Mouse (Mus musculus): Measurements from ENCODE around the gene Hist1h2ae. TPM values are rescaled to one million over a fixed set of nuclear protein-coding genes. Genes with fewer than 3 reads are reported as not detected.
"Not testable (repeated sequence)": the region's sequence is repeated elsewhere in the genome, so short reads cannot be mapped to it uniquely, and the experiment has no call there.

Hist1h2ae gene
- total RNA-seq, 2 experiments from 2014 or later: 5.0 to 6.6 TPM

DNA sequence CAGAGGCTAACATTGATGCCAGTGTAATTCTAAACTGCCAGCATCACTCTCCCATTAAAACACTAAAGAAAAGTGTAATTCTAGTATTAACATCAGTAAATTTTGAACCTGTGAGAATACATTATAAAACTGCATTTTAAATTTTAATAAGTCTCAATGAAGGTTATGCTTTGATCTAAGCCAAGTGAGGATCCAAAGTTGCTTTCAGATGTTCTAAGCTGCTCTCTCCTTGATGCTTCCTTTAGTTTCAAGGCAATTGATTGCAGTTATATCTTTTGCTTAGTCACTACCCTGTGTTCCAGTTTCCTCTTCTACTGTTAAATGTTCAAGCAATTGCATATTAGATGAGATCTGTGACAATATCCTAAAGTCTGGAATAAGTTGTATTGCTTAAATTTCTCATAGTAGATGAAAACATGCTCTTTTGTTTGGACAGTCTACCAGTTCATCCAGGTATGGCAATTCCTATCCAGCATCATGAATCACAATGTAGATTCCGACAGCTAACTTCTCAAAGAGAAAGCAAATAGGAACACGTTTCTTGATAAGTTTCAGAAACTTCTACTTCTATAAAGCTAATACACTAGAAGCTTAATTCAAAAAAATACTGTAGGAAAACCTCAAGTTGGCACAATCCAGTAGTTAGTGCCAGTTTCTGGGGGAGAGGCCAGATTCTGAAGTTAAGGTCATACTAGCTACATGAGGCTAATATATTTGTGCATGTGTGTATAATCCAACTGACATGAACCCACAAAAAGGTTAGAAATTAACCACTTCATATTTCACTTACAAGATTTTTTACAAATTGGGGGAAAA is 1.4 kb upstream of the Hist1h2ae start:
- no peak for DNase-seq (ENCODE audit: low spot score in 2 of 2)
- intact Hi-C loops (cut with DNase I): no loop called here

GRCm38 (mm10) chr13:23571504-23572217 is 641 bp upstream of the Hist1h2ae start:
- DNase-seq (ENCODE audit: low spot score in 2 of 2); intact Hi-C loops (cut with DNase I): not testable (repeated sequence)

GRCm38 (mm10) chr13:23570261-23571021 is 579 bp downstream of the Hist1h2ae start:
- intact Hi-C loops (cut with DNase I); DNase-seq (ENCODE audit: low spot score in 2 of 2): not testable (repeated sequence)

- DNase-seq (ENCODE audit: low spot score in 2 of 2): no peak
- intact Hi-C loops (cut with DNase I): no loop called here
Measured at GRCm38 (mm10) chr13:23564482-23564881, 6.5 kb downstream of the Hist1h2ae start.

- intact Hi-C loops (cut with DNase I): no loop called here
Measured at GRCm38 (mm10) chr13:23562699-23563462, 8.1 kb downstream of the Hist1h2ae start.

DNA sequence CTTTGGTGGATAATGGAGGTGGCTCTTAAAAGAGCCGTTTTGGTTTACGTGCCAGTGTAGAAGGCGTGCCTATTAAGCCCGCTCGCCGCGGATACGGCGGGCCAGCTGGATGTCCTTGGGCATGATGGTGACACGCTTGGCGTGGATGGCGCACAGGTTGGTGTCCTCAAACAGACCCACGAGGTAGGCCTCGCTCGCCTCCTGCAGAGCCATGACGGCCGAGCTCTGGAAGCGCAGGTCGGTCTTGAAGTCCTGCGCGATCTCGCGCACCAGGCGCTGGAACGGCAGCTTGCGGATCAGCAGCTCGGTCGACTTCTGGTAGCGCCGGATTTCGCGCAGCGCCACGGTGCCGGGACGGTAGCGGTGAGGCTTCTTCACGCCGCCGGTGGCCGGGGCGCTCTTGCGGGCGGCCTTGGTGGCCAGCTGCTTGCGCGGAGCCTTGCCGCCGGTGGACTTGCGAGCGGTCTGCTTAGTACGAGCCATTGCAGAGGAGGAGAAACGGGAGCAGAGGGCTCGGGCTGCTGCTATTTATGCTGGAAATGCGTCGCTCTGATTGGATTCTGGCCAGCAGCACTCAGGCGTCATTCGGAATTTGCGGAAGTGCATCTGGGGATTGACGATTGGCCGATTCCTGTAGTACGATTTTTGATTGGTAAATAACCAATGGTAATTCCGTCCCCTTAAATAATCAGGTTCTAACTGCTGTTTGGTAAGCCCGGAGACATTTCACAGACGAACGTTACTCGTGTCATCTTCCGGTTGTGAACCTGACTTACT is 8.9 kb downstream of the Hist1h2ae start, which contains the start of gene Hist1h3e:
Hist1h3e (minus strand) TSS at position 487 of the 777 bp plus-strand sequence.
- intact Hi-C loops (cut with DNase I): not testable (repeated sequence)
- peak; percentile 95 to 98 for DNase-seq (ENCODE audit: low spot score in 2 of 2)

More at GRCm38 (mm10) chr13:23562699-23563462, 8.1 kb downstream of the Hist1h2ae start:
- peak; percentile 57 to 69 for DNase-seq (ENCODE audit: low spot score in 2 of 2)

DNA sequence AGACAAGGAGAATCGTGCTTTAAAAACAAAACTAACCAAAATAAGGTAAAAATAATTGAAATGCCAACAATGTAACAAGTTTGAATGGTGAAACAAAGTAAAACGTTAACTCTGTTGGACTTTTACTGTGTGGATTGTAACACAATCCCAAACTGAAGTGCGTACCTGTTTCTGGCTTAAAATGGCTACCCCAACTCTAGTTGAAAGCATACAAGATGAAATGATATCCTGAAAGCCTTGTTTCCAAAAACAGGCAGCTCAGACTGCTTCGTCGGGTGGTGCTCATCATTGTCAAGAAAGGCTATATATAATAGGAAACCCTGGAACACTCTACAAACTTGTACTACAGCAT is 9.5 kb downstream of the Hist1h2ae start:
- intact Hi-C loops (cut with DNase I); DNase-seq (ENCODE audit: low spot score in 2 of 2): not testable (repeated sequence)

DNA sequence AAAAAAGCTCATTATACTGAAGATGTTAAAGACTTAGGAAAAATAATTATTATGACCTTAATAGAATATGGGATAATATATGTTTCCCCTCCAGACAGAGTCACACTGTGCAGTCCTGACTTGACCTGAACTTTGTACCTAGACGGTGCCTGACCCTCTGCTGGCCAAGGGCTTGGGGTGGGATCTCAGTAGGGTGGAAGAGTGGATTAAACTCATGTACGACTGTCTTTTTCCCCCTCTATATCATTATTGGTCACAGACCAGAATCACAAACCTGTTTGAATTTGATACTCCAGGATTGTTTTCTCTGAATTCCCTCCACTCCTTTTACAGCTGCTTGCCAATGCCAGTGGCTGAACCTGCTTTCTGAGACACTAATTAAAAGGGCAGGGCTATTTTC is 10.3 kb downstream of the Hist1h2ae start:
- intact Hi-C loops (cut with DNase I); DNase-seq (ENCODE audit: low spot score in 2 of 2): not testable (repeated sequence)

DNA sequence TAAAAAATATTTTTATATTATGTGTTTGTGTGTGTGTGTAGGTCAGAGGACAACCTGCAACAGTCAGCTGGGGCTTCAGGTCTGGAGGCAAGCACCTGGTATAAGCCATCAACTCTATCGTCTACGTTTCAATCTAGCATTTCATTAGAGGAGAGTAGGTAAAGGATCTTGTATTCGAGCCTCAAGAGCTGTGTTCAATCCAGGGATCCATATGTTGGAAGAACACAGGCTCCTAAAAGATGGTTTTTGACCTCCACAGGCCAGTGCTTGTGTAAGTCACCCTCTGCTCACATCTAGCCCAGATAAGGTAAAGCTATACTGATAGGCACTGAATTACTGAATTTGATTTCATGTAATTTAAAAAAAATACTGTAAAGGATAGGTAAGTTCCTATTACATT is 14.1 kb downstream of the Hist1h2ae start:
- DNase-seq (ENCODE audit: low spot score in 2 of 2): no peak

DNA sequence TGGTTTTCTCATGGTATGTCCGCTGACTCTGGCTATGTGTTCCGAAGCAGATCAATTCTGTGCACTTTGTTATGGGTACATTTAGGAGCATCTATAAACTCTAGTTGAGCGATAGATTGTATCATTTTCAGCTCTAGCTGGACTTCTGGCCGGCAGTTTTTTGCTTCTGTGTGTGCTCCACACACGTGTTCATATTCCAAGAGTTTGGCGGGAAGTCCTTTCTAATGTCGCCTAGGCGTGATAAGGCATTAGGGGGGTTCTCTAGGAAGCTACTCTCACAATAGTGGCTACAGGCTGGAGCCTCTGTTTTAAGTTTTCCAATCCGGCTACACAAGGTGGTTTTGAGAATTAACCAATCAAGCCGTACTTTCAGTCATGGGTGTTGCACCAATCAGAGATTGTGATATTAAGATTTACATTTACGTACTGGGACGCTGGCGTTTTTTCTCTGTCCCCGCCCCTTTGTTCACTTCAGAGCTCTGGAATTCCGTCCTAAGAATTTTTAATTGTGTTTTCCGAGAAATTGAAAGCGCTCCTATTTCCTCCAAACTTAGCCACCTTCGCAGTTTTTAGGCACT is 15.1 kb downstream of the Hist1h2ae start:
- peak; percentile 80 to 95 for DNase-seq (ENCODE audit: low spot score in 2 of 2)
- intact Hi-C loops (cut with DNase I): no loop called here

More for the DNA sequence above, 14.1 kb downstream of the Hist1h2ae start:
- intact Hi-C loops (cut with DNase I): no loop called here

- intact Hi-C loops (cut with DNase I): no loop called here
- peak; percentile 82 to 90 for DNase-seq (ENCODE audit: low spot score in 2 of 2)
Measured at GRCm38 (mm10) chr13:23554925-23555838, 15.8 kb downstream of the Hist1h2ae start.

DNA sequence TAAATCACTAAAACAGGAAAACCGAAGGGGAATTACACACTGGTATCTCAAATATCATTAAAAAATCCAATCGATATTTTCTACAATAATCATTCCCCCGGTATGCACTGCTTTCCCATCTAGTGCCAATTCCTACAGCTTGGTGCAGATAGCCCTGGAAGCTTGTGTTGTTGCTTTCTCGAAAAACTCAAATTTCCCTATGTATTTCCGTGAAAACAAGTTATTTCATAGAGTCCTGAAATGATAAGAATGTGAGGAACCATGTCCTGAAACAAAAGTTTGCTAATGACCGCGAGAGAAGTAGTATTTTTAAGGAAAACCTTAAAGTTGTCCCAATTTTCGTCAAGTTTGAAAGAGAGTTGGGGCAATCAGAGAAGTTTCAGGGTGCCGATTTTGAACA is 16.6 kb downstream of the Hist1h2ae start:
- intact Hi-C loops (cut with DNase I): no loop called here
- DNase-seq (ENCODE audit: low spot score in 2 of 2): no peak

DNA sequence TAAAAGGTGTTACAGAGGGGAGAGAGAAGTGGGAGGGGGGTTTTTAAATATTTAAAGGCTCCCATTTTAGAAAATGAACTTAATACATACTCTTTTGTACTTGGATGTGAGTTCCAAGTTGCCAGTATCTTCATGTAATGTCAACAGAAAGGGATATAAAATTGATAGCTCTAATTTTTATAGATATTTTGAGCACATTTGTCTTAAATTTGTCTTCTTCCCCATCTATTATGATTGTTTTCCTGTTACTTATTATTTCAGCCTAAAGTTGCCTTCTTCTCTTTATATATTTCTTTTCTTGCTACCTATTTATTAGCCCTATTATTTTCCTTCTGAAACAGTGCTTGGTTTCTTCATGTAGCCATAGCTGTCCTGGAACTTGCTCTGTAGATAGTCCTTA is 18.1 kb downstream of the Hist1h2ae start, which contains the start of gene Hist1h1d:
Hist1h1d (plus strand) TSS at position 301 of the 400 bp plus-strand sequence.
- intact Hi-C loops (cut with DNase I): no loop called here
- no peak for DNase-seq (ENCODE audit: low spot score in 2 of 2)

DNA sequence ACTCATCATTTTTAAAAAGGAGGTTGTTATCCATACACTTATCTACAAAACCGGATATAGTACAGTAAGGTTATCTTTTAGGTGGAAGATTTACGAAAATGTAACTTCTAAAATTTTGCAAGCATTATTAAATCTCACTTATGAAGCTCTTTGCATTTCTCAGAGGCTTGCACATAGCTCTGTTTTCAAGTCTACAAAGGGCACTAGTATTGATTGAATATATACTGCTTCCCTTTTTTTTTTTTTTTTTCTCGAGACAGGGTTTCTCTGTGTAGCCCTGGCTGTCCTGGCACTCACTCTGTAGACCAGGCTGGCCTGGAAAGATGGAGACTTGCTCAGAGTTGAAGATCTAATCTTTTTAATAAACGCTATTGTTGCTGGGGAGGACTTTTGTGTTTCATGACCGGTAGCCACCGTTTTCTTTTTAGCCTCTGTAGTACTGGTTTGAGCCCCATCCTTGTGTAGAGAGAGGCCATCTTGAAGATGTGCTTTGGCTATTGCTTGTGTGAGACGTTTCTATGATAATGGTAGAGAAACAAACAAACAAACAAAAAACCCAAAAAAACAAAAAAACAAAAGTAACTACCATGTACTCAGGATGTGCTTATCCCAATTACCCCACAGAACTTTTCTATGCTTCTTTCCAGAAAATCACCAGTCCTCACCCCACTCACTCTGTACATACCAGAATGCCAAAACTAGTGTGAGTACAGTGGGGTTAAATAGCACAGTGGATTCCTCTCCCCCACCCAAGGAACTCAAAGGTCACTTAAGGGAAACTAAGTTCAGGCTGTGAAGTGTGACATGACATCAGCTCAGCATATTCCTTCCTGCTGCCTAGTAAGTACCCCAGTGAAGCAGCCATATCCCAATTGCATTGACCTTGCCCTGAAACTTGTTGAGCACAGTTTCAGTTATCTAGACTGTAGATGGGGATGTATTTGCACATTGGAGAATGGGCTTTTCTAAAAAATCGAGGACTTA is 18.8 kb downstream of the Hist1h2ae start:
- DNase-seq (ENCODE audit: low spot score in 2 of 2): no peak
- intact Hi-C loops (cut with DNase I): no loop called here

- intact Hi-C loops (cut with DNase I): not testable (repeated sequence)
- peak; percentile 93 to 98 for DNase-seq (ENCODE audit: low spot score in 2 of 2)
Measured at GRCm38 (mm10) chr13:23551146-23551834, 19.7 kb downstream of the Hist1h2ae start, which contains the start of gene Hist1h4f. TSS of gene Hist1h4f (minus strand) at chr13:23551648.

Measured in left cerebral cortex, postnatal 25 days (tissue).